Mouse (Mus musculus): ENCODE data around the gene Frmd4b.

- TF ChIP-seq CTCF (IDR thresholded peaks at IDR 0.05; ENCODE audit: low read depth, low read length): no peak
- TF ChIP-seq GATA1 (IDR thresholded peaks at IDR 0.05; ENCODE audit: borderline replicate concordance, low read length): no peak
- TF ChIP-seq POLR2AphosphoS5 (IDR thresholded peaks at IDR 0.05; ENCODE audit: insufficient replicate concordance, low read depth, low read length): no peak
These were observed 344.2 kb downstream of the Frmd4b start for GRCm38 (mm10) chr6:97273058-97273710.
